Mouse (Mus musculus) bone marrow macrophage, adult 2 months (primary cell): ENCODE measurements around the gene Stk32c. TPM values are rescaled to one million over a fixed set of nuclear protein-coding genes. Genes with fewer than 3 reads are reported as not detected.

Source experiments
- H3K27ac ChIP-seq: 2 replicates; pipeline ENCODE4 v1.5.1; 2012; ENCODE audit warnings: low read depth, low read length; ENCODE audit not compliant: insufficient read depth
- H3K4me1 ChIP-seq: 2 replicates; pipeline ENCODE4 v1.6.1; 2012; ENCODE audit warnings: low read length; ENCODE audit not compliant: control insufficient read depth, insufficient read depth
- H3K4me3 ChIP-seq: 2 replicates; pipeline ENCODE4 v1.5.1; 2012; ENCODE audit warnings: mild to moderate bottlenecking, low read length, moderate library complexity; ENCODE audit not compliant: insufficient read depth
- CTCF ChIP-seq: IDR thresholded peaks from 2 replicates; pipeline ENCODE4 v1.5.1; 2012; ENCODE audit warnings: low read depth, mild to moderate bottlenecking, low read length, moderate library complexity
- POLR2A ChIP-seq: IDR thresholded peaks from 2 replicates; pipeline ENCODE4 v1.6.1; 2012; ENCODE audit warnings: mild to moderate bottlenecking, low read depth, low read length, borderline replicate concordance
- polyA plus RNA-seq: library from polyadenylated mRNA; stranded (reverse); fragments of >200 nt; gene quantifications from 2 replicates; pipeline ENCODE4 v1.2.4, GENCODE M21; 2012; ENCODE audit not compliant: missing spikeins, insufficient read depth, insufficient read length

Gene Stk32c
- not detected in 2 replicates for polyA plus RNA-seq

GRCm38 (mm10) chr7:139212754-139213745, at the start of gene Stk32c, which contains the start of gene Lrrc27:
Gene Stk32c, minus strand, starts transcription at chr7:139213307.
Gene Lrrc27, plus strand, starts transcription at chr7:139212988.
- peak within 1 kb of the TSS; percentile 80 for H3K27ac ChIP-seq
- TF ChIP-seq CTCF (no peak), POLR2A (no peak)
- peak within 1 kb of the TSS; percentile 83 for H3K4me3 ChIP-seq
- peaks cover 20% of the 10 kb centered on the region for H3K4me1 ChIP-seq

GRCm38 (mm10) chr7:139257752-139258542, 44.8 kb upstream of the Stk32c start:
- Histone ChIP-seq H3K4me1 (0 out of 2 replicates have a peak, but pooled peaks cover 2% of the 10 kb centered on the region), H3K4me3 (no peak overlapping the region), H3K27ac (no peak overlapping the region)
- TF ChIP-seq POLR2A (no peak), CTCF (no peak)

GRCm38 (mm10) chr7:139254626-139255025, 41.5 kb upstream of the Stk32c start:
- no peak overlapping the region for H3K27ac ChIP-seq
- TF ChIP-seq CTCF: no peak
- no peak for TF ChIP-seq POLR2A
- peaks cover 22% of the 10 kb centered on the region for H3K4me1 ChIP-seq
- H3K4me3 ChIP-seq: no peak overlapping the region

- H3K27ac ChIP-seq: no peak overlapping the region
- H3K4me3 ChIP-seq: no peak overlapping the region
- H3K4me1 ChIP-seq: peaks cover 24% of the 10 kb centered on the region
- TF ChIP-seq POLR2A: no peak
- no peak for TF ChIP-seq CTCF
Measured at GRCm38 (mm10) chr7:139253462-139253861, 40.4 kb upstream of the Stk32c start.

- no peak overlapping the region for H3K27ac ChIP-seq
- TF ChIP-seq CTCF (no peak), POLR2A (no peak)
- peaks cover 24% of the 10 kb centered on the region for H3K4me1 ChIP-seq
- H3K4me3 ChIP-seq: no peak overlapping the region
Measured at GRCm38 (mm10) chr7:139252986-139253385, 39.9 kb upstream of the Stk32c start.

- TF ChIP-seq POLR2A (no peak), CTCF (no peak)
- H3K4me1 ChIP-seq: peaks cover 26% of the 10 kb centered on the region
- H3K4me3 ChIP-seq: no peak overlapping the region
- no peak overlapping the region for H3K27ac ChIP-seq
Measured at GRCm38 (mm10) chr7:139252566-139252965, 39.5 kb upstream of the Stk32c start.

- Histone ChIP-seq H3K4me3 (no peak overlapping the region), H3K4me1 (peaks cover 31% of the 10 kb centered on the region), H3K27ac (no peak overlapping the region)
- TF ChIP-seq POLR2A (no peak), CTCF (no peak)
Measured at GRCm38 (mm10) chr7:139251881-139252301, 38.8 kb upstream of the Stk32c start.

GRCm38 (mm10) chr7:139249406-139250210, 36.5 kb upstream of the Stk32c start:
- Histone ChIP-seq H3K4me1 (peaks cover 31% of the 10 kb centered on the region), H3K27ac (peak overlapping the region; percentile 78), H3K4me3 (peak overlapping the region; percentile 89)
- TF ChIP-seq POLR2A (no peak), CTCF (no peak)
